Mouse (Mus musculus) embryonic facial prominence, embryonic 11.5 days (tissue): ENCODE results near the gene Gm49361. TPM values are rescaled to one million over a fixed set of nuclear protein-coding genes. Genes with fewer than 3 reads are reported as not detected.
A peak's percentile ranks its signal among the peaks of the same experiment; 100 is the strongest.

Experiments used
- ATAC-seq: fragments of 200-750 bp; cut with Nextera tagmentation; replicated peaks from 2 replicates; pipeline ENCODE4 v1.8.0; 2017; ENCODE audit warnings: low read depth; ENCODE audit not compliant: insufficient number of reproducible peaks, low FRiP score, low TSS enrichment
- DNase-seq: peaks from one replicate; pipeline ENCODE4 v3.0.0-alpha.2; 2015; ENCODE audit warnings: low spot score
- H3K27ac ChIP-seq: fragments of 300-500 bp; sonication (generic); replicated peaks from 2 replicates; pipeline ENCODE4 v1.5.1; 2014; ENCODE audit warnings: mild to moderate bottlenecking, low read depth, low read length, control low read depth
- H3K27me3 ChIP-seq: fragments of 300-500 bp; sonication (generic); 2 replicates; pipeline ENCODE4 v1.6.1; 2014; ENCODE audit warnings: mild to moderate bottlenecking, low read length, moderate library complexity, mixed read lengths; ENCODE audit not compliant: control insufficient read depth, insufficient read depth
- H3K36me3 ChIP-seq: fragments of 300-500 bp; sonication (generic); replicated peaks from 2 replicates; pipeline ENCODE4 v1.6.1; 2014; ENCODE audit warnings: low read depth, mild to moderate bottlenecking, low read length, moderate library complexity, mixed read lengths; ENCODE audit not compliant: control insufficient read depth, insufficient read depth
- H3K4me1 ChIP-seq: fragments of 300-500 bp; sonication (generic); 2 replicates; pipeline ENCODE4 v1.6.1; 2014; ENCODE audit warnings: low read length, mixed read lengths; ENCODE audit not compliant: control insufficient read depth, insufficient read depth
- H3K4me2 ChIP-seq: fragments of 300-500 bp; sonication (generic); 2 replicates; pipeline ENCODE4 v1.6.1; 2014; ENCODE audit warnings: low read depth, mild to moderate bottlenecking, control low read depth, low read length, moderate library complexity
- H3K4me3 ChIP-seq: fragments of 300-500 bp; sonication (generic); 2 replicates; pipeline ENCODE4 v1.5.1; 2014; ENCODE audit warnings: low read depth, low read length, control low read depth
- H3K9ac ChIP-seq: fragments of 300-500 bp; sonication (generic); replicated peaks from 2 replicates; pipeline ENCODE4 v1.6.1; 2014; ENCODE audit warnings: mild to moderate bottlenecking, control low read depth, low read length
- H3K9me3 ChIP-seq: fragments of 300-500 bp; sonication (generic); replicated peaks from 2 replicates; pipeline ENCODE4 v1.6.1; 2016; ENCODE audit warnings: mild to moderate bottlenecking, low read length, inconsistent platforms, mixed read lengths; ENCODE audit not compliant: control insufficient read depth
- WGBS: fragments of 180-500 bp; shearing (Covaris S2); extraction: QIAGEN DNeasy Blood & Tissue Kit; methylation state at CpG from one replicate; pipeline ENCODE4 v1.1.7; 2014; 5-methylcytosine and 5-hydroxymethylcytosine counted together
- polyA plus RNA-seq: library from polyadenylated mRNA; unstranded; fragments of >200 nt; fragmentation: Nextera tagmentation; extraction: Ambion mirVana; gene quantifications from 2 replicates; pipeline ENCODE4 v1.2.1, GENCODE M21; 2014

Gene Gm49361
- polyA plus RNA-seq, 1 experiment from 2014 or later: not detected

GRCm38 (mm10) chr14:57686647-57687046 lies 59.3 kb downstream of the Gm49361 start:
- no peak overlapping the region for H3K4me3 ChIP-seq
- H3K9me3 ChIP-seq: no peaks in the 10 kb centered on the region
- H3K4me2 ChIP-seq: no peak overlapping the region
- 95% methylated on average over 6 of the region's 6 CpGs for WGBS
- no peak overlapping the region for H3K9ac ChIP-seq
- DNase-seq (no peak), ATAC-seq (no peak)
- H3K27me3 ChIP-seq: no peaks in the 10 kb centered on the region
- H3K27ac ChIP-seq: no peak overlapping the region
- H3K36me3 ChIP-seq: no peaks in the 10 kb centered on the region; the same call in 1 of the 2 replicates
- H3K4me1 ChIP-seq: no peaks in the 10 kb centered on the region

DNA sequence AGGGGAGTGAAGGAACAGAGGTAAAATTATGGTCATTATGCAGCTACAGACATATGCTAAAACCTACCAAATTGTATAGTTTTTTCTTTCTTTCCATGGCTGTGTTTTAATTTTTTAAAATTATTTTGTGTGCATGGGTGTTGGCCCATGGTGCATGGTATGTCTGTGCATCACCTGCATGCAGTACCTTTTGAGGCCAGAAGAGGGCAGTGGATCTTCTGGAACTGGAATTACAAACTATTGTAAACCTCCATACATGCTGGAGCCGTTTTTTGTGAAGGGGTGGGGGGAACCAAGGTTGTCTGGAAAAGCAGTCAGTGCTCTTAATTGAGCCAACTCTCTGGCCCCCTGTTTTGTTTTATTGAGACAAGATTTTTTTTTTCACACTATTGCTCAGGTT lies 61.3 kb downstream of the Gm49361 start:
- peak; percentile 60 for DNase-seq
- ATAC-seq: no peak
- WGBS: 12% methylated on average over 1 of the region's 1 CpGs

DNA sequence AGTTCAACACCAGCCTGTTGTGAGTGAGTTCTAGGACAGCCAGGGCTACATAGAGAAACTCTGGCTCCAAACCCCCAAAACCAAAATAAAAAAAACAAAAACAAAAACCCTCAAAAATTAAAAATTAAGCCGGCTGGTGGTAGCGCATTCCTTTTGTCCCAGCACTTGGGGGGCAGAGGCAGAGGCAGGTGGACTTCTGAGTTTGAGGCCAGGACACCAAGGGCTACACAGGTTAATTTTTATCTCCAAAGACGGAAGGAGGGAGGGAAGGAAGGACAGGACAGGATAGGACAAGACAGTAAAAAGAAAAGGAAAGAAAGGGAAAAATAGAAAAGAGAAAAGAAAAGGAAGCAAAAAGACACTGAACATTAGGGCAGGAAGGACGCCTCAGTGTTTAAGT lies 63.2 kb downstream of the Gm49361 start:
- no peaks in the 10 kb centered on the region for H3K36me3 ChIP-seq
- no peak overlapping the region for H3K27ac ChIP-seq
- H3K4me1 ChIP-seq: no peaks in the 10 kb centered on the region
- no peaks in the 10 kb centered on the region for H3K9me3 ChIP-seq
- H3K4me2 ChIP-seq: no peak overlapping the region
- 80% methylated on average over 4 of the region's 4 CpGs for WGBS
- H3K4me3 ChIP-seq: no peak overlapping the region
- DNase-seq: no peak
- no peaks in the 10 kb centered on the region for H3K27me3 ChIP-seq
- H3K9ac ChIP-seq: no peak overlapping the region
- ATAC-seq: no peak

More for the DNA sequence above, 61.3 kb downstream of the Gm49361 start:
- H3K9ac ChIP-seq: no peak overlapping the region
- H3K27ac ChIP-seq: no peak overlapping the region
- no peaks in the 10 kb centered on the region for H3K27me3 ChIP-seq
- no peak overlapping the region for H3K4me2 ChIP-seq
- H3K4me3 ChIP-seq: no peak overlapping the region
- no peaks in the 10 kb centered on the region for H3K4me1 ChIP-seq
- H3K36me3 ChIP-seq: no peaks in the 10 kb centered on the region
- no peaks in the 10 kb centered on the region for H3K9me3 ChIP-seq

- Histone ChIP-seq H3K9ac (no peak overlapping the region), H3K27ac (no peak overlapping the region), H3K9me3 (no peaks in the 10 kb centered on the region), H3K36me3 (no peaks in the 10 kb centered on the region), H3K4me3 (no peak overlapping the region), H3K27me3 (no peaks in the 10 kb centered on the region), H3K4me1 (no peaks in the 10 kb centered on the region), H3K4me2 (no peak overlapping the region)
- ATAC-seq (no peak), DNase-seq (peak; percentile 90)
- 45% methylated on average over 5 of the region's 5 CpGs for WGBS
Observed at GRCm38 (mm10) chr14:57679958-57680535, 65.9 kb downstream of the Gm49361 start.

GRCm38 (mm10) chr14:57679523-57679922 lies 66.4 kb downstream of the Gm49361 start:
- Histone ChIP-seq H3K27me3 (no peaks in the 10 kb centered on the region), H3K9ac (no peak overlapping the region), H3K4me2 (no peak overlapping the region), H3K36me3 (no peaks in the 10 kb centered on the region), H3K27ac (no peak overlapping the region), H3K4me1 (no peaks in the 10 kb centered on the region), H3K9me3 (no peaks in the 10 kb centered on the region), H3K4me3 (no peak overlapping the region)
- ATAC-seq (no peak), DNase-seq (no peak)
- WGBS: 25% methylated on average over 1 of the region's 1 CpGs

DNA sequence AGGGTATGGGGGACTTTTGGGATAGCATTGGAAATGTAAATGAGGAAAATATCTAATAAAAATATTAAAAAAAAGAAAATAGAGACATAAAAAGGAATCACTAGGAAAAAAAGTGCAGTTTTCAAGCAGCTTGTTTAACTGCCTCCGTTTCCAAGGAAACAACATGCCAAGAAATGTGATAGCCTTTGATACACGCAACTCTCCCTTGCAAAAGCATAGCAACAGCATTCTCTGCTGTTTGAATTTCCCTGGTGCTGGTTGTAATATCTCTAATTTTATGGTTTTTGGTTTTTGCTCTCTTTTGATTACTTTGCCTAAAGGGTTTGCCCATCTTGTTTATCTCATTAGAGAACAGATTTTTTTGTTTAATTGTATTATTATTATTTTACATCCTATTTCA lies 70.4 kb downstream of the Gm49361 start:
- Histone ChIP-seq H3K4me1 (no peaks in the 10 kb centered on the region), H3K36me3 (no peaks in the 10 kb centered on the region), H3K27me3 (no peaks in the 10 kb centered on the region), H3K4me3 (no peak overlapping the region), H3K27ac (no peak overlapping the region), H3K4me2 (no peak overlapping the region), H3K9ac (no peak overlapping the region), H3K9me3 (no peaks in the 10 kb centered on the region)
- no peak for ATAC-seq
- WGBS: 47% methylated on average over 2 of the region's 2 CpGs
- peak; percentile 48 for DNase-seq

DNA sequence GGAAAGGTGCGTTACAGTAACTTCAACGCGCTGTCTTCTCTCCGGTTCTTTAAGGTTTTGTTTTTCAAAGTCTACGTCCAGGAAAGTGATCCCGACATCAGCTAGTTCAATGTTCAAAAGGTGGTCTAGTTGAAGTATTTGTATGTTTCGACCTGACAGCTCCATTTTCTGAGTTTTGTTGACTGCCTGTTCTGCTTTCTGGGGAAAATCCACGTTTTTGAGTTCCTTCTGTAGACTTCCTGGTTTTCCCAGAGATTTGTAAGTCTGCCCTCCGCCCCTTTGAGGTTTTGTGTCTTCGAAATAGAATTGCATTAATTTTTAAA lies 80.3 kb downstream of the Gm49361 start:
- Histone ChIP-seq H3K4me2 (peak overlapping the region; percentile 67), H3K4me1 (no peaks in the 10 kb centered on the region), H3K9me3 (no peaks in the 10 kb centered on the region), H3K9ac (peak overlapping the region; percentile 92), H3K36me3 (no peaks in the 10 kb centered on the region), H3K27me3 (no peaks in the 10 kb centered on the region), H3K27ac (0 out of 2 replicates have a peak overlapping the region, but pooled peaks have one; percentile 94), H3K4me3 (peak overlapping the region; percentile 89)
- WGBS: 15% methylated on average over 10 of the region's 10 CpGs
- ATAC-seq (no peak), DNase-seq (no peak)

DNA sequence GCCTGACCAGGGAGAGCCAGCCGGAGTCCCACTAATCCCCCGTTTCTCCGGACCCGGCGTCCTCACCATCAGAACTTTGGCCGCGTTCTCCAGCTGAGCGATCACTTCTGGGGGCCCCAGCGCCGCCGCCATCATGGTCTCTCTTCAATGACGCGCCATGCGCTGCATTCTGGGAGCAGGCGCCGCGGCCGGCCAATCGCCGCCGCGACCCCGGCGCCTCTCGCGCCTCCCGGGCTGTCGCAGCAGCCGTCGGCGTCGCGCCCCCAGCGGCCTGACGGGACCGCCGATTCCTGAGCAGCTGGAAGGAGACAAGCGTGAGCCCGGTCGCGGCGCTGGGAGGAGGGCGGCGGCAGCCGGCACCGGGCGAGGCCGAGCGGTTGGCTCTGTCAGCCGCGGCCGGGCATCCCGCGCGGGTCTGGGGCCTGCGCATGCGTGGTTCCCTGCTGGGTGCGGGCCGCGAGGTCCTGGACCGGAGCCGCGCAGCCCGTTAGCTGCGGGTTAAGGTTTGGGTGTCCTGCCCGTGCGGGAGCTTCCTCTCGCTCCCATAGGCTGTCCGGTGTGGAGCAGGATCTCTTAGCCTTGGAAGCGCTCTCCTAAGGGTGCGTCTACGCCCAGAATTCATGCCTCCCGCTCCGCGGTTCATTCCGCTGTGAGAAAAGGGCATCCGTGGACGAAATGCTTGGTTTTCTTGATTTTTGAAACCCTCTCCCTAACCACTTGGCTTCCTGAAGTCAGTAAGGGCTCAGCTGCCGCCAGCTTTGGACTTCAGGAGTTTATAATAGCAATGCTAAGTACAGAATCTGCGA lies 80.9 kb downstream of the Gm49361 start, which contains the start of gene Xpo4:
Gene Xpo4, minus strand, starts transcription at position 609 of the 806 bp plus-strand sequence.
- peak; percentile 91 for ATAC-seq
- WGBS: under 1% methylated on average over 79 of the region's 80 CpGs
- H3K4me3 ChIP-seq: peak within 1 kb of the TSS; percentile 89

More for the DNA sequence above, 80.9 kb downstream of the Gm49361 start, which contains the start of gene Xpo4:
- peak; percentile 90 for DNase-seq
- no peaks in the 10 kb centered on the region for H3K4me1 ChIP-seq
- H3K4me2 ChIP-seq: peak within 1 kb of the TSS; percentile 67
- H3K36me3 ChIP-seq: no peaks in the 10 kb centered on the region
- H3K27me3 ChIP-seq: no peaks in the 10 kb centered on the region
- H3K9me3 ChIP-seq: no peaks in the 10 kb centered on the region
- peak within 1 kb of the TSS; percentile 94 for H3K27ac ChIP-seq
- H3K9ac ChIP-seq: peak within 1 kb of the TSS; percentile 92
